Mouse (Mus musculus) cortical plate, adult 2 months (tissue): ENCODE results near the gene Dhx34.

ENCODE experiments used
- CTCF ChIP-seq: fragments of 200-500 bp; IDR thresholded peaks from 2 replicates; pipeline ENCODE4 v1.5.1; 2011; ENCODE audit warnings: mild to moderate bottlenecking, control low read depth, low read length; ENCODE audit not compliant: insufficient read depth; ENCODE audit errors: extremely low read depth
- POLR2A ChIP-seq: fragments of 200-500 bp; IDR thresholded peaks from 2 replicates; pipeline ENCODE4 v1.6.1; 2011; ENCODE audit warnings: mild to moderate bottlenecking, low read length, control low read depth; ENCODE audit not compliant: insufficient read depth; ENCODE audit errors: extremely low read depth

- TF ChIP-seq CTCF: no peak
- no peak for TF ChIP-seq POLR2A
These were observed 28.9 kb upstream of the Dhx34 start for GRCm38 (mm10) chr7:16250687-16251086.
